Mouse (Mus musculus) macrophage (primary cell): ENCODE results near the gene Gm17334. TPM values are rescaled to one million over a fixed set of nuclear protein-coding genes. Genes with fewer than 3 reads are reported as not detected.

Experiments used
- H3K27ac ChIP-seq: fragments of 350-480 bp; formaldehyde crosslinking; 2 replicates; pipeline ENCODE4 v1.9.0; 2021
- H3K36me3 ChIP-seq: fragments of 350-480 bp; formaldehyde crosslinking; 2 replicates; pipeline ENCODE4 v1.9.0; 2021; ENCODE audit errors: inconsistent target
- H3K4me3 ChIP-seq: fragments of 350-480 bp; formaldehyde crosslinking; 2 replicates; pipeline ENCODE4 v1.9.0; 2021; ENCODE audit errors: inconsistent target
- H3K79me2 ChIP-seq: fragments of 350-480 bp; formaldehyde crosslinking; 2 replicates; pipeline ENCODE4 v1.9.0; 2021; ENCODE audit errors: inconsistent target
- WGBS: methylation state at CpG from one replicate; pipeline ENCODE4 v1.1.7; 2026; ENCODE audit warnings: inconsistent platforms; ENCODE audit not compliant: missing documents; 5-methylcytosine and 5-hydroxymethylcytosine counted together
- polyA plus RNA-seq: library from polyadenylated mRNA; stranded (reverse); fragments of 250-400 nt; gene quantifications from 3 replicates; pipeline ENCODE4 v1.2.4, GENCODE M21; 2018; ENCODE audit warnings: inconsistent platforms

Gm17334 gene
- polyA plus RNA-seq, 1 experiment from 2014 or later = not detected

DNA sequence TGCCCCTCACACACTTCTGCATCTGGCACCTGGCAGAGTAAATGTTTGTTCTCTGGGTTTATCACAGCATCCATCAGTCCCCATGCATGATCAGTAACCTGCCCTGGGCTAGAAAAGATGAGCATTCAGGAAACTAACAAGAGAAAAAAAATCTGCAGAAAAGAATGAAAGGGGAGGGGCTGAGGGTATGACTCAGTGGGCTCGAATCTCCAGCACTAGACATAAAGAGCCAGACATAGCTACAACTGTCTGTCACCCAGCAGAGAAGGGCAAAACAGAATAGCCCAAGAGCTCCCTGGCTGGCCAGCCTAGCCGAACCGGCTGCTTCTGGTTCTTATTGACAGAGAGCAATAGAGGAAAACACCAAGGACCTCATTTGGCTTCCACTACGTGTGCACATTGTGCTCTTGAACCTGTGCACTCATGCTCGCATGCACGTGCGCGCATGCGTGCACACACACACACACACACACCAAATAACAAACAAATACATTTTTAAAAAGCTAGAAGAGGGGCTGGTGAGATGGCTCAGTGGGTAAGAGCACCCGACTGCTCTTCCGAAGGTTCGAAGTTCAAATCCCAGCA lies 17.9 kb downstream of the Gm17334 start:
- whole genome bisulfite sequencing = 82% methylated on average over 9 of the region's 12 CpGs
- Histone ChIP-seq H3K79me2 (no peaks in the 10 kb centered on the region), H3K36me3 (no peaks in the 10 kb centered on the region), H3K4me3 (no peak overlapping the region), H3K27ac (no peak overlapping the region)

DNA sequence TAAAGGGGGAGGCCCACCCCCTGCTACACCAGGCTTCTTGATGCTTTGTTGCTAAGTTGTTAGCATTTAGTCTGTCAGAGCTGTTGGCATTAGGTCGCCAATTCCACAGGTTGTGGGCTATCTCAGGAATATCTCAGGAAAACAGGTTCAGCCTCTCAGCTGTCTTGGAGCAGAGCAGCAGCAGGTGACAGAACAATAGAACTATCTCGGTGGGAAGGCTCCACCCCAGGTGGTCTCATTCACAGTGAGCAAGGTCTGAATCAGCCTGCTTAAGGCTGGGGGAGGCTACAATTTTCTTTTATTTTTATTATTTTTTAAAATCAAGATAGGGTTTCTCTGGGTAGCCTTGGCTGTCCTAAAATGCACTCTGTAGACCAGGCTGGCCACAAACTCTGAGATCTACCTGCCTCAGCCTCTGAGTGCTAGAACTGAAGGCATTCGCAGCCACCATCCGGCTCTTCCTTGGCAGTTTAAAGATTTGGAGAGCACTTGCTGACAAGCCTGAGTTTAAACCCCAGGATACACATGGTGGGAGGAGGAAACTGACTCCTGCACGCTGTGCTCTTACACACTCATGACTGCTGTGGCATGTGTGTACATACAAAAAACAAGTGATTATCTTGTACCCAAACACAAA lies 23.2 kb downstream of the Gm17334 start:
- Histone ChIP-seq H3K4me3 (no peak overlapping the region), H3K36me3 (no peaks in the 10 kb centered on the region), H3K27ac (no peak overlapping the region), H3K79me2 (no peaks in the 10 kb centered on the region)
- WGBS = 91% methylated on average over 5 of the region's 5 CpGs

DNA sequence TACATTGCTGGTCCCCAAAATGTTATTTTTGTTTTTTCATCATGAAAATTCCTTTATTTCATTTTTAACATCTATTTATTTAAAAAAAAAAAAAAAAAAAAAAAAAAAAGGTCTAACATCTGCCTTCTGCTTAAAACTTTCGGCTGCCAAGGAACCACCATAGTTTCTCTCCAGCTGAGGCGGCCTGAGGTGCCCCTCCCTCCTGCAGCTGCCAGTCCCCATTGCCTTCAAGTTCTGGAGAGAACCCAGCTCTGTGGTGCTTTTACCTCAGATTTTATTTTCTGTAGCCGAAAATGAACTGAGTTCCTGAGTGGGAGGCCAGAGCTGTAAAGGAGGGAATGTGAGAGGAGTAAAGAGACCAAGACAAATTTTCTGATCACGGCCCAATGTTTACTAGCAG lies 23.7 kb downstream of the Gm17334 start:
- WGBS = 84% methylated on average over 4 of the region's 4 CpGs
- H3K79me2 ChIP-seq = no peaks in the 10 kb centered on the region
- no peaks in the 10 kb centered on the region for H3K36me3 ChIP-seq
- H3K4me3 ChIP-seq = no peak overlapping the region
- no peak overlapping the region for H3K27ac ChIP-seq

DNA sequence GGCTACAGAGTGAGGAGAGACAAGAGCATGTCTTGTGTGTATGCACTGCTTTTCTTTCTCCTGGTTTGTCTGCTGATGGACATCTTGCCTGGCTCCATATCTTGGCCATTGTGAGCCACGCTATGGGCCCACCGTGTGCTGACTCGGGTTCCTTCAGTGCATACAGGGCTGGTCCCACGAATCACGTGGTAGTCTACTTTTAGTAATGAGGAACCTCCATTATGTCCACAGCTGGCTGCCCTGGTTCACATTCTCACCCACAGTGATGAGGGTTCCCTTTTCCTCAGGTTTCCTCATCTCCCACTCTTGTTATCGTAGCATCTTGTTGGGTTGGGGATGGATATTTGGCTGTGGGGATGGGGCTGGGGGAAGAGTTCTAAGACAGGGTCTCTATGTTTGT lies 24.4 kb downstream of the Gm17334 start:
- Histone ChIP-seq H3K36me3 (no peaks in the 10 kb centered on the region), H3K4me3 (no peak overlapping the region), H3K27ac (no peak overlapping the region), H3K79me2 (no peaks in the 10 kb centered on the region)
- WGBS = 4% methylated on average over 6 of the region's 6 CpGs

DNA sequence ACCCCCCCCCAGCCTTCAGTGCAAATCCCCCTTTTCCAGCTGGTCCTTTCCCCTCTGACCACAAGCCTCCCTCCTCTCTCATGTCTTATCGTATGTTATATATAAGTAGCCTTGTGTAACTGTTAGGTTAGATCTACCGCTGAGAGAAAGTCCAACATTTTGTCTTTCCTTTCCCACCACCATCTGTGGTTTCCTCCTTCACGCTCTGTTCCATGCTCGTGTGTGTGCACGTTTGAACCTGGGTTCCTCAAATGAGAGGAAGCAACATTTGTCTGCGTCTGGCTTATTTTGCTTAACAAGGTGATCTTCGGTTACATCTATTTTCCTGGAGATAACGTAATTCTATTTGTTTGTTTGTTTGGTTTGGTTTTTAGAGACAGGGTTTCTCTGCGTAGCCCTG lies 25.0 kb downstream of the Gm17334 start:
- 34% methylated on average over 9 of the region's 9 CpGs for WGBS
- Histone ChIP-seq H3K79me2 (no peaks in the 10 kb centered on the region), H3K36me3 (no peaks in the 10 kb centered on the region), H3K4me3 (no peak overlapping the region), H3K27ac (no peak overlapping the region)

DNA sequence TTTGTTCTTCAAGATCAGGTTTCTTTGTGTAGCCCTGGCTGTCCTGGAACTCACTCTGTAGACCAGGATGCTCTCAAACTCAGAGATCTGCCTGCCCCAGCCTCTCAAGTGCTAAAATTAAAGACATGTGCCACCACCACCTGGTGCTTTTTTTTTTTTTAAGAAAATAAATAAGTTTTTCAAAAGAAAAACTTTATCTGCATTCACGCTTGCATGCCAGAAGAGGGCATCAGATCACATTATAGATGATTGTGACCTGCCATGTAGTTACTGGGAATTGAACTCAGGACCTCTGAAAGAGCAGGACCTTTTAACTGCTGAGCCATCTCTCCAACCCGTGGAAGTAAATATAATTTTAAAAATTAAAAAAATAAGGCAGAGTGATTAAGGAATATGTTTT lies 27.7 kb downstream of the Gm17334 start:
- no peak overlapping the region for H3K4me3 ChIP-seq
- H3K79me2 ChIP-seq = no peaks in the 10 kb centered on the region
- WGBS = 92% methylated on average over 2 of the region's 2 CpGs
- no peak overlapping the region for H3K27ac ChIP-seq
- no peaks in the 10 kb centered on the region for H3K36me3 ChIP-seq

DNA sequence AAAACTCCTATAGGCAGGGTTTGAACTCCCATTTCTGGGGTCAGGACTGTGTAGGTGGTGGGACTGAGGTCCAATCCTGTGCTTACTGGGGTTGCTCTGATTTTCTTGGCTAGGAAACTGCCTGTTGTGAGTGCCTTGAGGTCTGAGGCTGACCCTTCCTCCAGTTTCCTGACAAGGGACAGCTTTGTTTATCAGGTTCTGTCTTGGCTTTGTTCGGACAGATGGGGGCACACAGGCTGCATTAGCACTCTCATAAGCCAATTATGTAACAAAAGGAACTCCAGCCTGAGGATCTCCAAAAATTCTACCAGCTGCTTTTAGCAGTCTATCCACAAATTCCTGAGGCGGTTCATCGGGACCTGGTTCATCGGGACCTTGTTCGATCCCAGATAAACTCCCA lies 30.6 kb downstream of the Gm17334 start:
- H3K27ac ChIP-seq = no peak overlapping the region
- 85% methylated on average over 5 of the region's 5 CpGs for WGBS
- H3K36me3 ChIP-seq = no peaks in the 10 kb centered on the region
- no peaks in the 10 kb centered on the region for H3K79me2 ChIP-seq
- H3K4me3 ChIP-seq = no peak overlapping the region

DNA sequence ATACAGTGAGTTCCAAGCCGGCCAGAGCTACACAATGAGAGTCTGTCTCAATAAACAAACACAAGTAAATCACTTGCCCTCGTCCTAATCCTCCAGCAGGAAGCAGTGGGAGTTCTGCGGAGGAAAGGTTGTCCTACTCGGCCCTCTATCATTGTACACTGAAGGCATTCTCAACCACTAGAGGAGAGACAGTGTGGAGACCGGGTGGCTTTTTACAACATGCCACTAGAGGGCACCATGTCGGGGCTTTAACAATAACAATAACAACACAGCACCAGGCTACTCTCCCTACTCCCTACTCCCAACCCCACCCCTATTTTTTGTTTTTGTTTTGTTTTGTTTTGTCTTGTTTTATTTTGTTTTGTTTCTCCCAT lies 35.4 kb downstream of the Gm17334 start:
- H3K36me3 ChIP-seq = no peaks in the 10 kb centered on the region
- no peaks in the 10 kb centered on the region for H3K79me2 ChIP-seq
- H3K4me3 ChIP-seq = no peak overlapping the region
- WGBS = 42% methylated on average over 6 of the region's 6 CpGs
- no peak overlapping the region for H3K27ac ChIP-seq

DNA sequence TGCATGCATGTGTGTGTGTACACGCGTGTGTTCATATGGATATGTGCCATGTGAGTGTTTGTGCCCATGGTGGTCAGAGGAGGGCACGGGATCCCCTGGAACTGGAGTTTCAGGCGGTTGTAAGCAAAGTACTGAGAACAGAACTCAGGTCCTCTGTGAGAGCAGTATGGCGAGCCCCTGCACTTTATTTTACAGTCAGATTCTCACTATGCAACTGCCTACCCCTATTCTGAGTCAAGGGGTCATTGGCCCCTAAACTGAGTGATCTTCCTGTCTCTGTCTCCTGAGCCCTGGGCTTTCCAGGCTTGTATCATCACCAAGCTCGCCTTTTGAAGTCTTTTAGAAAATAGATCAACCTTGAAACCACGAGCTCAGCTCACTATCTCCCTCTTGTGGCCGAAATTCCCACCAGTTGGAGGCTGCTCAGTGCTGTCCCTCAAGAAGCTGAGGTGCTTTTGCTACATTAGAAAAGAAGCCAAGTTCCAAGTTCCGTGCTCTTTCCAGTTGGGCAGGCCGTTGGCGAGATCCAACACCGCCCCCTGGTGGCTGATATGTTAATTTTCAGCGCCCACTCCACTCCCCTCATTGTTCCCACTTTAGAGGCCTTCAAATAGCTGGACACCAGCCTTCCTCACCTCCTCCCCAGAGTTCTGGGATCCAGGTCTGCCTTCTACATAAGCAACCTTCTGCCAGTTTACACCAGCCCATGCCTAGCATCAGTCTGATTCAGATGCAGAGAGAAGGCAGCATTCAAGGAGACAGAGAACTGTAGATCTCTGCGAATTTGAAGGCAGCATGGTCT lies 36.0 kb downstream of the Gm17334 start:
- Histone ChIP-seq H3K27ac (no peak overlapping the region), H3K79me2 (no peaks in the 10 kb centered on the region), H3K36me3 (no peaks in the 10 kb centered on the region), H3K4me3 (no peak overlapping the region)
- 53% methylated on average over 14 of the region's 14 CpGs for WGBS

DNA sequence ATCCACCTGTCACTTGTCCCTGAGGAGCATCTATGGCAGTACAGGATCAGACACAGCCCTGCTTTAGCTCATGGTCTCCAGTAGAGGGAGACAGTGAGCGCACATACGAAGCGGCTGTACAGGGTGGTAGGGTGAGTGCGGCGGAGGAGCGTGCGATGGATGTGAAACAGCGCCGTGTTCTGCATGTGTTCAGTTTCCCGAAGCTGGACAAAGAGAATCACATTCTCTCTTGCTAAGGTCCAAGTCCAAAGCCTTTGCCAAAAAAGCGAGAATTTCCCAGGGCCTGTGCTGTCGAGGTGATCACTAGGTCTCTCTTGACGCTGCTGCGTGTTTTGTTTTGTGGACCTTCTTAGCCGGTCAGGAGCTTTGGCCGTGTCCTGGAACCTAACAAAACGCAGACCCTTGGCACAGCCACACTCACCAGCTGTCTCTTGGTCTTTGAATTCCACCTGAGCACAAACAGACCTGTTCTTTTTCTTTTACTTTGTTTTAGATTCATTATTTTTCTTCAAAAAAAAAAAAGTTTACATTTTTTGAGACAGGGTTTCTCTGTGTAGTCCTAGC lies 37.2 kb downstream of the Gm17334 start:
- Histone ChIP-seq H3K36me3 (no peaks in the 10 kb centered on the region), H3K27ac (no peak overlapping the region), H3K4me3 (no peak overlapping the region), H3K79me2 (no peaks in the 10 kb centered on the region)
- WGBS = 23% methylated on average over 17 of the region's 17 CpGs

DNA sequence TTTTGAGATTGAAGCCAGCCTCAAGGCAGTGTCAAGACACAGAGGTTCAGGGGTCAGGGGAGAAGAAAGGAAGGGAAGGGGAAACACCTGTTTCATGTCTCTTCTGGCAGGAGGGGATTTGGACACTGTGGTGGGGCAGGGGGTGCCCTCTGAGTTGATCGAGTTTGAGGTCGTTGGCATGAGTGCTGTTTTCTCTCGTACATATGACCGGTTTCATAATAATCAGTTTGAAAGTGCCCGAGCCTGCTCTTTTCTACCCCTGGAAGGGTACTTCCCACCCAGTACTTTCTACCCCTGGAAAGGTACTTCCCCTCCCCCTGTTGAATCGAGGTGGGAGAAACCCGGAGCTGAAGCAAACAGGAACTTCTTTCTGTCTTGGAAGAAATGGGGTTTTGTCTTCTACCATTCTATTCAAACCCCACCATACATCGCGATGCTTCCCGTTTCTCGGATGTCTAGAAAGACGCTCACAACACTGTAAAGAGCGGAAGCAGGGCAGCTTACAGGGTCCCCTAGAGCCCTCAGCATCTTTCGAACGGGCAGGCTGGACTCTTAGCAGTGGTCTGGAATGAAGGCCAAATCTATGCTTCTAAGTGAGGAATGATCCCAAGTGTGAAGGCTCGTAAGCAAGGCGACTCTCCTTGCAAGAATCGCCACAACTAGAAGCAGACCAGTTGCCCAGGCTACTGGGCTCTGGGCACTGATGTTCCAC lies 37.9 kb downstream of the Gm17334 start:
- H3K4me3 ChIP-seq = no peak overlapping the region
- H3K27ac ChIP-seq = no peak overlapping the region
- no peaks in the 10 kb centered on the region for H3K79me2 ChIP-seq
- 55% methylated on average over 18 of the region's 18 CpGs for WGBS
- no peaks in the 10 kb centered on the region for H3K36me3 ChIP-seq

DNA sequence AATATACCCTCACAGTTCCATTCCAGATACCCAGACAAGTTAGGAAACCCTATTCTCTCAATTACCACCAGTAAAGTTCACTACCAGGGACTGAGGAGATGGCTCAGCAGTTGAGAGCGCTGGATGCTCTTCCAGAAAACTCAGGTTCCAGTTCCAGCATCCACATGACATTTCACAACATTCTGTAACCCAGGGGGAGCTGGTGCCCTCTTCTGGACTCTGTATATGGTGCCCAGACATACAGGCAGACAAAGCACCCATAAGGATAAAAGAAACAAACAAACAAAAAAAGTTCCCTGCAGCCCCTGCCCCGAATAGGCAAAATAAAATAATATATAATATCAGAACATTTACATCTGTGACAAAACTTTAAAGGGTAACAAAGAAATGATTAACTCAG lies 38.6 kb downstream of the Gm17334 start:
- 88% methylated on average over 1 of the region's 2 CpGs for WGBS
- H3K36me3 ChIP-seq = no peaks in the 10 kb centered on the region

DNA sequence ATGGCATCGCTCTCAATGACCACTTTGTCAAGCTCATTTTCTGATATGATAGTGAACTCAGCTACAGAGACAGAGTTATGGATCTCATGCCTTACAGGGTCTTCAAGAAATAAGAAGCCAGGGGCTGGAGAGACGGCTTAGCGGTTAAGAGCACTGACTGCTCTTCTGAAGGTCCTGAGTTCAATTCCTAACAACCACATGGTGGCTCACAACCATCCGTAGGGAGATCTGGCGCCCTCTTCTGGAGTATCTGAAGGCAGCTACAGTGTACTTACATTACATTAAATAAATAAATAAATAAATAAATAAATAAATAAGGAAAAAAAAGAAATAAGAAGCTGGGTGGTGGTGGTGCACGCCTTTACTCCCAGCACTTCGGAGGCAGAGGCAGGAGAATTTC lies 39.2 kb downstream of the Gm17334 start:
- Histone ChIP-seq H3K27ac (no peak overlapping the region), H3K79me2 (no peaks in the 10 kb centered on the region), H3K36me3 (no peaks in the 10 kb centered on the region), H3K4me3 (no peak overlapping the region)
- WGBS = 81% methylated on average over 5 of the region's 7 CpGs

More for the DNA sequence above, 38.6 kb downstream of the Gm17334 start:
- H3K4me3 ChIP-seq = no peak overlapping the region
- H3K79me2 ChIP-seq = no peaks in the 10 kb centered on the region
- no peak overlapping the region for H3K27ac ChIP-seq

DNA sequence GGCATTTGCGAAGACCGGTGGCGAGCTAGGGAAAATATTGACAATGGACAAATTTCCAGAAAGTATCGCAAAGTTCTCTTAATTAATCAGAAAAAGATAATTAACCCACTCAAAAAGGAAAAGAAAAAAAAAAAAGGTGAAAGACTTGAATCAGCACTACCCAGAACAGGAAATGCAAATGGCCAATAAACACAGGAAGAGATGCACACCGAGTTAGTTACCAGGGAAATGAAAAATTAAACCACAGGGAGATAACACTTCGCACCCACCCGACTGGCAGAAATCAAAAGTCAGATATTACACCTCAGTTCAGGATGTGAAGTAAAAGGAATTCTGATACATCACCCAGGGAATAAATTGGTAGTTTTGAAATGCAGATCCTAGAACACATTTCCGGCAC lies 40.7 kb downstream of the Gm17334 start:
- H3K4me3 ChIP-seq = no peak overlapping the region
- no peaks in the 10 kb centered on the region for H3K79me2 ChIP-seq
- H3K36me3 ChIP-seq = no peaks in the 10 kb centered on the region
- 73% methylated on average over 8 of the region's 8 CpGs for WGBS
- no peak overlapping the region for H3K27ac ChIP-seq
